Mouse (Mus musculus): ENCODE results near the gene Mpg.

DNA sequence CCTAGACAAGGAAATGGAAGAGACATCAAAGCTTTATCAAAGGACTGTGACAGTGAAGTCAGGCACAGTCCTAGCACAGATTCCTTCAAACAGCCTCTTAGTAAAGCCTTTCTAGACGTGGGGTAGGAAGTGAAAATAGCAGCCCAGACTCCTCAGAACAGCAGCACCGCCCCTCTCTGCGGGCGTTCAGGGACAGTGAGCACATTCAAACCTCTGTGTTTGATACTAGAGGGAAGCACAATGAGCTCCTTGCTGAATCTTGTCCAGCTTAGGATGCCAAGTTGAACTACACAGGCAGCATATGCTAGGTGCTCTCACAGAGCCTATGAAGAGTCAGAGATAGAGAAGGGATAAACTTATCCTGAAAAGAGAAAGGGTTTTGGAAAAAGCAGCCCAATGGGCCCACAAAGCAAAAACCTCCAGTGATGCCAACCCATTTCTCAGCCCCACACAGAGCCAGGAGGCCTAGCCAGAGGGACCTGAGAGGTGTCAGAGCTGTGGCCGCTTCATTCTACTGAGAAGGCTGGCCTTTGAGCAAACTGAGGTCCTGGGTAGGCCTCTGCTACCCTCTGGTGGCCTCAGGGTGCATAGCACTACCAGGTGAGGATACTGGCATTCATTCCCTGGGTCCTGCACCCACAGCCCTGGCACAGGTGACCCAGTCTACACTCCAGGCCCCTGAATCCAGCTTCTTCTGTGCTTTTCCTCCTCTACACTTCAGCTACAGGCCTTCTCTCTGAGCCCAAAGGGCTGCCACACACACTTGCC is 12.0 kb downstream of the Mpg start:
- TF ChIP-seq CTCF (IDR thresholded peaks at IDR 0.05; ENCODE audit: low read depth), result peak; percentile 98
- no peak for TF ChIP-seq EP300 (IDR thresholded peaks at IDR 0.05; ENCODE audit: low read depth)
